Mouse (Mus musculus) mesoderm, embryonic 11.5 days (tissue): ENCODE results near the gene Megf9.

Experiments
- DNase-seq: peaks from one replicate; pipeline ENCODE4 v3.0.0-alpha.2; 2012; ENCODE audit warnings: low read depth, low spot score

Megf9 gene

DNA sequence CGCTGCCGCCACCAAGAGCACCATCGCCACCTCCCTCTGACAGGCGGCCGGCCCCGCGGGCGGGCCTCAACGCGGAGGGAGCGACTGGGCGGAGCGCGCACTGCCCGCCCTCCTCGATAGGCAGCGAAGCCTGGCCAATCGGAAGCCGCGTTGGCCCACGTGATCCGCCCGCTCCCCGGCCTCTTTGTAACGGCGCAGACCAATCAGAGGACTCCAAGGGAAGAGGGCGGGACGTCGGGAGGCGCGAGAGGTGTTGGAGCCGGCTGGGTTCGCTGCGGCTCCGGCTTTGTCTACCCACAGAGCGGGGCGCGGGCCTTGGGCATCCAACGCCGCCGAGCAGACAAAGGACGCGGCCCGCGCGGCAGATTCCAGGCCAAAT lies at the start of gene Megf9:
Gene Megf9 (minus strand): TSS at position 105 of the 379 bp plus-strand sequence.
- DNase-seq: peak; percentile 99

DNA sequence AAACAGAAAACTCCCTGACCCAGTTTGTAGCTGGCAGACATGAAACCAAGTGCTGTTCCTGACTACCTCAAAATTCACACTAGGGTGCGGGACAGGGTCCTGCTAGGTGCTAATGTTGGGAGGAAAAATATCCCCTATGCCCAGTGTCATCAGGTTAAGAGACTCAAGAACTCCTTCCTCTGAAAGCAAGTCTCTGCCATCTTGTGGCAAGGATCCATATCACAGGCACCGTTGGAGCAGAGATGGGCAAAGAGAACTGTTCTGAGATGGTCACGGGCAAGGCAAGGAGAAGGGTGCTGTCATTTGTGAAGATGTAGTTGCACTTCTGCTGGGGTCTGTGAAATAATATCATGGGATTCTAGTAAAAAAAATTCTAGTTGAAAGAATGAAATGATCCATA lies 44.9 kb upstream of the Megf9 start:
- DNase-seq: peak; percentile 20

DNA sequence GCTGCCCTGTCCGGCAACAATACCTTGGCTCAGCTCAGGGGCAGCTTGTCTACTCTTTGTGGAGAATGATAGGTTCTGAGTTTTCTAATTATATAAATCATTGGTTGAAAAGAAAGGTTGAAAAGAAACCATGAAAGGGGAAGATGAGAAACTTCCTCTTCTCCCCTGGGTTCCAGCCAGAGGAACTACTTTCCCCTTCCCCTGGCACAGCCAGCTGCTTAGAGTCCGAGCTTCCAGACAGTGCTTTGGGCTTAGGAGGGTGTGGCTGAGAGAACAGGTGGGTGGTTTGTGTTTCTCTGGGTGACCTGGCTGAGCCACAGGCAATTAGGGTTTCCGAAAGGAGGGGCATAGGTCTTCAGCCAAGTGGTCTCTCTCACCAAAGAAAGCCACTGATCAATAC lies 43.5 kb upstream of the Megf9 start:
- no peak for DNase-seq

DNA sequence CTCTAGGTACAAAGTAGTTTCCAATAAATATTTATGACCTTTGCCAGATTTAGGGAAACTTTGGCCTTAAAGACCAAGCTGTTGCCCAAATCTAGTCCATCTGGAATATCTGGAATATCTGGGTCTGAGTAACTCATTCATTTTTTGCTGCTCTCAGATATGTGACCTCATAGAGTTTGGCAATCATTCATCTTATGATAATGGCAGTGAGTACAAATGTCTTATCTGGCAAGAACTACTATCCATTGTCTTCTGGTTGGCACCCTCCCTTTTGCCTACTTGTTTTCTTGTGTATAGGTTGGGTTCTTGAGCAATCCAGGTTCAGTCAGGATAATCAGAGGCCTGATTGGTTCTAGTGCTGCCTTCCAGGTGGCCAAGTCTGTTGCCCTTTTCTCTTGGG lies 41.3 kb upstream of the Megf9 start:
- no peak for DNase-seq

DNA sequence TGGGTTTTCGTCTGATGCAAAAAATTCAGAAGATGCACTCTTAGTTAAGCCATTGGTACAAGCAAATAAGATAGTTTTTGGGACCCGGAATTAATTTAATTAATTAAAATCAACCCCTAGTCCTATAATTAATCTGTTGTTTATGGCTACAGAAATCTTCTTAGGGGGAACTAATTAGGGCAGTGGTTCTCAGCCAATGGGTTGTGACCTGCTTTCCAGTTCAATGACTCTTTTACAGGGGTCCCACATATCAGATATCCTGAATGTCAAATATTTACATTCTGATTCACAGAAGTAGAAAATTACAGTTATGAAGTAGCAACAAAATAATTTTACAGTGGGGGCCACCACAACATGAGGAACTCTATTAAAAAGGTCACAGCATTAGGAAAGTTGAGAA lies 39.1 kb upstream of the Megf9 start:
- no peak for DNase-seq

DNA sequence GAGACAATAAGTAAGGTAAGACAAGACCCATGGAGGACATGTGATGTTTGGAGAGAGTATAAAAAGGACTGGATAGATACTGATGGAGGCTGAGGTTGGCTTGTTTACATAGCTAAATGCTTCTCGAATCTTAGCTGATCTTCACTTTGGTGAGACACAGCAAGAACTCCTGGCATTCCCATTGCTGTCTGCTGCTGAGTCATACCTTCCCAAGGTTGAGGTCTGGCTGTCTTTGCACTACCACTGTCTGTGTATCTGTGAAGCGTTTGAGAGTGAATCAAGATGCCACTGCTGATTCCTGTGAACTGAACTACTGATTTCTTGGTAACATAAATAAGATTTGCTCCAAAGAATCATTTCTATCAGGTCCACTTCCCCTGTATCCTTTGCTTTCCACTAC lies 19.1 kb upstream of the Megf9 start:
- no peak for DNase-seq

DNA sequence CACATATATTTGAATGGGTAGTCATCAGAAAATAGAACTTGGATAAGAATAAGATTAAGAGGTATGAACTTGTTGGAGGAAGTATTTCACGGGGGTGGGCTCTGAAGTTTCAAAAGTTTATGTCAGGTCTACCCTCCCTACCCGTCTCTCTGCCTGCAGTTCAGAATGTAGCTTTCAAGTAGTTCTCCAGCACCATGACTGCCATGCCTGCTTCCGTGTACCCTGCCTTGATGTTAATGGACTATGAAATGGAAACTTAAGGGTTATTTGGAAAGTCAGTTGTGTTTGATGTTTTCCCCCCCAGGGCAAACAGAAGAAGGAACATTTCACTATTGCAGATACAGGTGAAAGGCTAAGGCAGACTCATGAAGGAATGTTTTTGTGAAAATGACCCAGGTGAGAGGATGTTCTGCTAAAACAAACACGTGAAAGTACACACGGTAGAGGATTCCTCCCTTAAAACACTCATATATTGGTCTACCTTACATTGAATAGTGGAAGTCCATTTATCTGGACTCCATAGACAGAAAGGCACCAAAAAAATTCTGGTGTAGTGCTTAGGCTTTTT lies 18.5 kb upstream of the Megf9 start:
- no peak for DNase-seq

DNA sequence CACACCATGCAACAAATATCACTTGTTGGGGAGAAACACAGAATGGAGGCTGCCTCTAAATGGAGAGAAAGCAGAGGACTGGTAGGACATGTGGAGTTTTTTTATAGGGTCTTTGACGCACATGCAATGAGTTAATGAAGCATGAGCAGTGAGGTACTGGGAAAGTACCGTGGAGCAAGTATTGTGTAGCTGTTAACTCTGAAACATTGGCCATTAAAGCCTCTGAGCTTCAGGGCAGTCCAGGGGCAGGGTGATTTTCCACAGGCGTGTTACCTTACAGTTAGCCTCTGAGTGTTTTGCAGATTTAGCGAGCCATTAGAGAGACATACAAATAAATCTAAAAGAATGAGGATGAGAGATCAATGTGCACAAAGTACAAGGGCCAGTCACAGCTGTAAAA lies 17.3 kb upstream of the Megf9 start:
- DNase-seq: no peak

DNA sequence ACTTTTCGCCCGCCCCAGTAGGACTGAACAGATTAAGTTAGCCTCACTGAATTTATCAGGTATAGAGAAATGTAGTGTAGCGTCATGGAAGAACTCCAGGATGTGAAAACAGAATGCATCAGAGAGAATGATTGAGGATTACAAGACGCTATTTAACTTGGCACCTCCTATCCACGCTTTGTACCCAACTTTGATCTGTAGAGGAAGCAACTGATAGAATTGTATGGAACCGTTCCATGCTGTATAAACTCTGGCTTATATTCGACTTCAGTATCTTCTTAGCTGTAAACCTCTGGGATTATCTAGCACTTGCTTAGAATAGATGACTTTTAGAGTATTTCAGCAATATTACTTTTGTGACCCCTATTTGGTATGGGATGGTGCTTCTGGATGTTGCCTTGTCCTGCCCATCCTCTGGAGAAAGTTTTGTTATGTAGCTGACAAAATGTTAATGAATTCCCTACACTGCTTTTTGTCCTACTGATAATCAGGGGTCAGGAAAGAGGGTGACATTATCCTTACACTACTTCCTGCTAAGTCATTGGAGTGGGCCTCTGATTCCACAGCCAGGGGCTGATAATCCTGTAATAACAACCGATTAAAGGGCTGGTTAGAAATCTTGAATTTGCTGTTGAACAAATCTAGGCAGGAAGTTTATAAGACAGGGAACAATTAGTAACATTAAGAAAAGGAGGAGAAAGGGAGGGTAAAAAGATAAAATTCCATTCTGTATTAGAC lies 12.8 kb upstream of the Megf9 start:
- DNase-seq: no peak

DNA sequence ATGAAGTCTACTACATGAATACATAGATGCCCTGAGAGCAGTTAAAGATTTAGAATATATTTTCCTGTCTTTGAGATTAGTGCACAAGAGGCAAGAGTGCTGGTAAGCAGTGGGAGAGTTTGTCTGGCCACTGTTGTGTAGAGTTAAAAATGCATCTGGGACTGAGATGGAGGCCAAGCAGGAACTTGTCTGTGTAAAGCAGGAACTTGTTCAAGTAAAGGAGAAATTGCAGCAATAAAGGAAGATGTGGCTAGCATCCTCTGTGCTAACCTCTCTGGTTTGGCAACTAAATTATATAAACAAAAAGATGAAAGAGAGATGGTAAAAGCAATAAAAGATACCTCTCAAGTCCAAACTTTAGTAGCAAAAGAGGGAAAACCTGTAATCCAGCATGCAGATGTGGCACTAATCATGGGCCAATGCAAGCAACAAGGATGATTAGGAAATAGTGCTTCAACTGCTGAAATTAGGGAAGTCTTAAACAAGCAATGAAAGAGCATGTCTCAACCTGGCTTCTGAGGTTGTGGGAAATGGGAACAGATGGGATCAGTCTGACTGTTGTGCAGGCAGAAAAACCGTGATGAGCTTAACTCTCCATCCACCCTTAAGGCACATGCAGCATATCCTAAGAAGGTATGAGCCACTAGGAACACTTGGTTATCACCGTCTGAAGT lies 11.2 kb upstream of the Megf9 start:
- no peak for DNase-seq

DNA sequence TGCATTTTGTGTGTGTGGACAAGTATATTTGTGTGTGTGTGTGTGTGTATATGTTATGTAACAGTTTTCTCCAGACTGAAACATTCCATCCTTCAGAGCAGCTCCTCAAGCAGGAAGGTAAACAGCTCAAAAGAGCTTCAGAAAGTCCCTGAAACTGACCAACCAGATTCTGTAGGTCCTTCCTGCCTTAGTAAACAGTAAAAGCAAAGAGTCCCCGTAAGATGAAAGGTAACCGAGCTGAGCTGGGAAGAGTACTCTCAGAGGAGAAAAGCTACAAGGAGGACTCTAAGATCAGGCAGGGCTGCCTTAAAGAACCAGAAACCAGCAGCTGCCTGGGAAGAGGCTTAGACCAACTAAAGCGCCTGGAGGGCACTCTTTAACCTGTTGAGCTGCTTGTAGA lies 9.6 kb upstream of the Megf9 start:
- no peak for DNase-seq

DNA sequence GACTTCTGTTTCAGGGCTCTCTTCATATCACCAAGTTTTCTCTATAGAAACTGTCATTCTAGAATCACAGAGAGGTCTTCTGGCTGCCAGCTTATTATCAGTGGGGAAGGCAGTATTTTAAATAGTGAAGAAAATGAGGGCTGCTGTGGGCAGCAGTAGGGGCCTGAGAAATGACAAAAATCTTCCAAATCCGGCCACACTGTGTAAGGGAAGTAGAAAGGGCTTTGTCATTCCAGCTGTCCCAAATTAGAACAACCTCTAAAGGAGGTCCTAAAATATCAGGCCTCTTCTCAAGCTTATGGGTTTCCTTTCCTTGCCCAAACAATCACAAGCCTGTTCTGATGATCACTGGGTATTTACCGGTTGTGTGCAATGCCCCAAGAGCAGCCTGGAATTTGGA lies 7.6 kb upstream of the Megf9 start:
- no peak for DNase-seq

DNA sequence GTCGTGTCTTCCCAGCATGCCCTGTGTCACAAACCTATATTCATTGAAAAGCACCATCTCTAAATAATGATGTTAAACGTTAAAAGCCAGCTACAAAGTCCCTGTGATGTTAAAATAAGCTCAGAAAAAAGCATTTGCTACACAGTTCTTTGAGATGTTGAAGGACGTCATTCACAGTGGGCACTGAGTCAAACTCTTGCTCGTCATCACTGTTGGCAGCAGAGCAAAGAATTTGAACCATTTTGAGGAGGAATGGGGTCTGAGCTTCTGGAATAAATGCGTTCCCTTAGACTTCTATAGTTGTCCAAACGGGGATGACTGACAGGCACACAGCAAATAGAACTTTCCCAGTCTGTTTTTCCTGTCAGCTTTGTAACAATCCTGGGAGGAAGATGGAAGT lies 5.9 kb upstream of the Megf9 start:
- DNase-seq: no peak

DNA sequence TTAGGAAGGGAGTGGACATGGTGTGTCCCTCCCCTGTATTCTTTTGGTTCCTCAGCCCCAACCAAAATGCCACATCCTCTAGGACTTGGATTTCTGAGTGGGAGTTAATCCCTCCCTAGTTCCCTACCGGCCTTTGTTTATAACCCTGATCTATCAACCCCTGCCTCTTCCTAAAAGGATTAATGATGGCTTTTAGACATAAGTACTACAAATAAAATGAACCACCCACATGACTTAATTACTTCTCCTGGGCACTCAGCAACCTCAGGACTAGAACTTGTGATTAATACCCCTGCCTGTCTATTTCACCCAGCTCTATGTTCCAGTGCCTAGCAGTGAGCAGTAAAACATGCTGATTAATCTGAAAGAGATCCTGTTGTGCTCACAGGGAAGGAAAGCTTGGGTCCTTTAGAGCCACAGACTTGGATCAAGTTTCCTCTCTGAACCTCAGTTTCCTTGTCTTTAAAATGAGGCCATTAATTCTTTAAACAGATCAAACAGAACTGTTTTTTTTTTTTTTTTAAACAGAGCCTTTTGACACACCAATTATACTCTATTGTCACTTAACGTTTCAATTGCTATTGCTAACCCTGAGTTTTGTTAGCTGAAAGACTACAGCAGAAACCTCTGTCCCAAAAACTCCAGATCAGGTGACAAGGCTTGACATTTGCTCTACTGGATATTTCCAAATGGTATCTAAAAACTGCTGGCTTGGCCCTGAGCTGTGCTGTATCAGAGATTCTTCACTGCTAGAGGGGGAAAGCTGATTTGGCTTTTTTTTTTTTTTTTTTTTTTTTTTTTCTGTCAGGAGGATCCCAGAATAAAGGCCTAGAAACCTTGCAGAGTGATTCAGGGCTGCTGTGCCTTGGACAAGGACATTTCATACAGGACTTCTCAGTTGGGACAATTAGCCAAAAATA lies 2.1 kb upstream of the Megf9 start:
- peak; percentile 25 for DNase-seq

DNA sequence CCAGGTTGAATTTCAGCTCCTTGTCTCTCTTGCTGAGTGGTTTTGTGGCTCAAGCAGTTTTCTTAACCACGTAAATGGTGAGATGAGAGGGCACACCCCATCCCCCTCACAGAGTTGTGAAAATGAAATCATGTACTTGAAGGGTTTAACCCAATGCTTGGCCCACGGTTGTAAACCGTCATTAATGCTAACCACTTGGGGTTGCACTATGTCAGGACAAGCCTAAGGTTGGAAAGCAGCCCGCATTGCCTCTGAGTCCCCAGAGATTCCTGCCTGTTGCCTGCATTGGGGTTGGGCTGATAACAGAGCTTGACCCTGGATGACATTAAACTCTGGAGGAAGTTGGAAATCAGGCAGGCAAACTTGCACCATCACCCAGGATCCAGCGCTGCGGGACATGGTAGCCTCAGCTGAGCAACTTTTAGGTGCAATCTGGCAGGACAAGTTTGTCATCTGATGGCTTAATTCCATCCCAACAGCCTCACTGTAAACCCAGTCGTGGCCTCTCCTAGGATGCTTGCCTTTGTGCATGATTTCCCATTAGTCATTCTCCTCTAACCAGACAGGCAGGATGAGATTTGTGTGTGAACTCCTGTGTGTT lies 1.0 kb upstream of the Megf9 start:
- DNase-seq: peak; percentile 50

DNA sequence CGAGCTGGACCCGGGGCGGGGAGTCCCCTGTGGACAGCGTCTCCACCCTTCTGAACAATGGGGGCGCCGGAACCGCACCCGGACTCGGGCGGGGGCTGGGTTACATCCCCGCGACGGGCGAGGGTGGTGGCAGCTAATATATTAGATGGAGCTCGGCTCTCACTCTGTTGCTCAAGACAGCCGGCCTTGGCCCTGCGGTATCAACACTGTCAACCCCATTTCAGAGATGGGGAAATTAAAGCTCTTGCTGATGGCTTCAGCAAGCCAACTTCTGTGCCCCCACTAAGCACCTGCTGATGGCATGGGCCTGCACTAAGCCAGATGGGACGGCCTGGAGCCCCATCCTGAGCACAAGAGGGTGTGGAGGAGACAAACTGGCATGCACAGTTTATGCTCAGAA lies 494 bp upstream of the Megf9 start:
- DNase-seq: no peak

DNA sequence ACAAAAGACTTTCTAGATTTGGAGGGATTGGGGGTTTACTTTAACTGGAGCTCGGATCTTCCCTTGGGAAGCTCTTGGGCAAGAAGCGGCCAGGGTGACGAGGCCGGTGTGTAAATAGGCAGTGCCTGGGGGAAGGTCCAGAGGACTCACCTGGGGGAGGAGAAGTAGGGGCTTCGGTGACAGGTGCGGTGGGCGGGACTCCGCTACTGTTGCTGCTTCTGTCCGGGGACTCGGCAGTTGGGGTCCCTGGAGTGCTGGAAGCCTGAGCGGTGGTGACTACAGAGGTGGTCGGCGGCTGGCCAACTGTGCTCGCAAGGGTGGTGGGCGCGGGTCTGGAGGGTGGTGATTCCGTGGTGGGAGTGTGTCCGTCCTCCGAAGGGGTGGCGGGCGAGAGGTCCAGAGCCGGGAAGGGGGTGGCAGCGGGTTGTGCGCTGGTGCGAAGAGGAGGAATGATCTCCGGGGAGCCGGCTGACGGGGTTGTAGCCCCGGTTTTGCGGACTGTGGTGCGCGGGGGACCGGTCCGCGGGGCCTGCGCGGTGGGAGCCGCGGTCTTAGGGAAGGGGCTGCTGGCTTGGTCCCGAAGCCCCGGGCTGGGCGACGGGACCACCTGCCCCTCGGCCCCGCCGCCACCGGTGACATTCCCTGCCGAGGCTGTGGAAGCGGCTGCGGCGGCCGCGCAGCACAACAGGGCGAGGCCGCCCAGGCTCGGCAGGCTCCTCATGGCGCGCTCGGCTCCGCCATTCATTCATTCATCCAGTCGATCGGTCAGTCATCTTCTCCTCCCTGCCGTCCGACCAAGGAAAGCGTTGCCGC lies 511 bp downstream of the Megf9 start:
- peak; percentile 27 for DNase-seq

DNA sequence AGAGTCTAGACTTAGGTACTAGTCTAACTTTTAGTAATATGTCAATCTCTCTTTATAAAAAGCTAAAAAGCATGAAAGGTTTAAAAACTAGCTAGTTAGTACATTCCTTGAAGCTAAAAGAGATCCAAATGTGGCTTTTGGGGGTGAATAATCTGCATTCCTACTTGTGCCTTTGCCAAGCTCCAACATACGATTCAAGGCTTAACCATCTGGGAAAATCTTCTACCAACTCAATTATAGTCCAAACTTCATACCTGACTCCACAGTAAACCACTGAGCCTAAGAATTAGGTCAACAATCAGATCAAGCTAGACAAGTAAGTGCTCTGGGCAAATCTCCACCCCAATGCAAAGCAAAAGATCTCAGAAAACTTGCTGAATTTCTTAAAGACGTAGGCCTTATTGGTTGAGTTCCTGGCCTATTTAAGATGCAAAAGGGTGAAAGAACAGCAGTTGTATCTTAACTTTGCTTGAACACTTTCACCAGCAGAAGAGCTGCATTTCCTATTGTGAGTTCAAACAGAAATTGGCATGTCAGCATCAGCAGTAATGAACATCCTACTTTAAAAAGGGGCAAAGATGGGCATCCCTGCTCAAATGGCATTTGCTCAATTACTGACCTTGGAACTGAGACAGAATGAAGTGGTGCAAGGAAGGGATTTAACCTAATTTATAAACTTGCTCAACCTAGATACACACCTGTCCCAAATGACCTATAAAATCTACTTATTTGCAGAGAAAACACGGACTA lies 1.6 kb downstream of the Megf9 start:
- DNase-seq: no peak

DNA sequence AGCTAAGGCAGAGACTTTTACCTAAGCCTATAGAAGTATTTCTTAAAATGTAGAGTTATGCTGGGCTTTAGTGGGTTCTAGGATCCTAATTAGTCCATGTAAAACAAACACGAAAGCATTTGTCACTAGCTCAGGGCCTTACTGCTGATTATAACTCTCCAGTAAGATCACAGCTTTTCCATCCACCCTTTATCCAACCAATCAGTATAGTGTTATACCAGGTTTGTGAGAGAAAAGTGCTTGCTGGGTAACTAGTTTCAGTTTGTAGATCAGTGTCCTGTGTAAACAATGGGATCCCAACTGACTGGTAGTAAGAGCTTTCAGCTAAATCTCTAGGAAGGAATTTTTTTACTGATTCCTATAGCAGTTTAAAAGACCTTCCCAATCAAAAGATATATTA lies 3.8 kb downstream of the Megf9 start:
- DNase-seq: no peak

DNA sequence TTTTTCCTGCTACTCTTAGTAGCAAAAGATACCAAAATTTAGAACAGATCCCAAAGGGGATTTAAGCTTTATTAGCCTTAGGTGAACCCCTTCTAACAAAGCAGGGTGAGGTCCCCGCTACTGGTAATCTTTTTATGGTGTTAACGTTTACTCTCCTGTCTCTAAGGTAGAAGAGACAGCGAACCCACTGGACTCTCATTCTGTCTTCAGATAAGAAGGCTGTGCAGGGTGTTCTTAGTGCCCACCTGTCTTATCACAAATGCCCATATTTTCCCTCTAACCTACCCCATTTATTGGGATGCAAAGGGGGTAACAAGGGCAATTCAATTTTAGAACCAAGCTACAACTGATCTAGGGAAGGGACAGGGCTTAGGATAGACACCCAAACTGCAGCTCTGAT lies 6.2 kb downstream of the Megf9 start:
- no peak for DNase-seq
